Mouse (Mus musculus) cortical plate, adult 2 months (tissue): ENCODE results near the gene Nedd9.

Experiments
- CTCF ChIP-seq: fragments of 200-500 bp; IDR thresholded peaks from 2 replicates; pipeline ENCODE4 v1.5.1; 2011; ENCODE audit warnings: mild to moderate bottlenecking, control low read depth, low read length; ENCODE audit not compliant: insufficient read depth; ENCODE audit errors: extremely low read depth
- POLR2A ChIP-seq: fragments of 200-500 bp; IDR thresholded peaks from 2 replicates; pipeline ENCODE4 v1.6.1; 2011; ENCODE audit warnings: mild to moderate bottlenecking, low read length, control low read depth; ENCODE audit not compliant: insufficient read depth; ENCODE audit errors: extremely low read depth

GRCm38 (mm10) chr13:41368612-41369011, 118.5 kb downstream of the Nedd9 start:
- TF ChIP-seq CTCF = no peak
- TF ChIP-seq POLR2A = no peak
